Mouse (Mus musculus): Measurements from ENCODE around the gene Hoxc4. TPM values are rescaled to one million over a fixed set of nuclear protein-coding genes. Genes with fewer than 3 reads are reported as not detected.

The Hoxc4 gene
- polyA plus RNA-seq, 1 experiment from 2014 or later = 17.3 TPM

DNA sequence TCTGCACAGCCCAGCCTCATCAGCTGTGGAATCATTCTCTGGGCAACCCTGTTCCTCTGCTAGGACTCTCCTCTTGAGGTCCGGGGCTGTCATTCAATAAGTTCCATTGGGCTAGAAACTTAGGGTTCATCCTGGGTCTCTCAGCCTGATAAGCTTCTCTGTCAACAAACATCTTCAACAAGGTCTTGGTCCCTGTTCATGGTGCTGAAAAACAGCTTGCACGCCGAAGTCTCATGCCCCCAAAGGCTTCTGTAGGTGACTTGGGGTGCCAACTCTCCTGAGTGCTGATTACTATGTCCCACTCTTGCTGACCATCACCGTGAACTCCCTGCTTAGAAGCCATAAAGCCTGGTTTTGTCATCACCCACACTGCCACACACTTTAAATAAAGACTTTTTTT, 63.9 kb downstream of the Hoxc4 start:
- Histone ChIP-seq H3K27me3 (replicated peaks) (peaks cover 31% of the 10 kb centered on the region), H3K36me3 (no peaks in the 10 kb centered on the region), H3K9me3 (no peaks in the 10 kb centered on the region), H3K9ac (no peak overlapping the region), H3K4me3 (replicated peaks) (no peak overlapping the region), H3K4me1 (peaks cover 19% of the 10 kb centered on the region), H3K4me2 (no peak overlapping the region), H3K27ac (no peak overlapping the region)
- WGBS = 37% methylated on average over 4 of the region's 4 CpGs
- ATAC-seq (ENCODE audit: insufficient read depth, low FRiP score, low read depth) = no peak

DNA sequence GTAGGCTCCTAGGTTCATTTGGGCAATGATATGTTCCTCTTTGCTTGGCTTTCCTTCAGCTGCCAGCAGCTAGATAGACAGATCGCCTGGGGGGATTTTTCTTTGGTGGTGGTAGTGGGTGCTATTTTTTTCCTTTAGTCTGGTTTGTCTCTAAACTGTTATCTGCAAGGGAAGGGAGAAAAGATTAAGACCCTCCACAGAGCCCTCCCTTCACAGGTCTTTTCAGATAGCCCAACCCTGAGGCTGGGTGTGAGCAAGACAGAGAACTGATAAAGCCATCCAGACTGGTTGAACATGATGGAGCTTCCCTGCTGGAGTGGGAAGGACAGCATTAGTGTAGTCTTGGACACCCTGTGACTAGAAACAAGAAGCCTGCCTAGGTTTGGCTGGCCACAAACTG, 64.9 kb downstream of the Hoxc4 start:
- H3K27me3 ChIP-seq (replicated peaks) = peaks cover 35% of the 10 kb centered on the region
- peaks cover 19% of the 10 kb centered on the region for H3K4me1 ChIP-seq
- H3K27ac ChIP-seq = no peak overlapping the region
- no peak for ATAC-seq (ENCODE audit: insufficient read depth, low FRiP score, low read depth)
- H3K4me3 ChIP-seq (replicated peaks) = no peak overlapping the region
- no peaks in the 10 kb centered on the region for H3K36me3 ChIP-seq
- 83% methylated on average over 1 of the region's 1 CpGs for WGBS
- H3K9me3 ChIP-seq = no peaks in the 10 kb centered on the region
- no peak overlapping the region for H3K4me2 ChIP-seq
- no peak overlapping the region for H3K9ac ChIP-seq

DNA sequence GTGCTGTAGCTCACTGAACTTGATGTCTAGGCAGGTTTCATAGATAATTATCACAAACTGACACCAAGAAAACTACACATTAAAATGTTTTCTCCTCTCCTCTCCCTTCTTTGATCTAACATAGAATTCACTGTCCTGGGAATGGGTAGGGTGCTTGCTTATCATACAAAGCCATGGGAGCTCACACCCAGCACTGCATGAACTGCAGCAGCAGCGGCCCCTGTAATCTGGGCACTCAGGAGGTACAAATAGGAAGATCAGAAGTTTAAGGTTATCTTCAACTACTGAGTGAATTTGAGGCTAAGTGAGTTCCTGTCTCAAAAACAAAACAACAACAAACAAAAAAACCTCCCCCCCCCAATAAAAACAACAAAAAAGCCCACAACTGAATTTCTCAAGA, 66.2 kb downstream of the Hoxc4 start:
- Histone ChIP-seq H3K27ac (no peak overlapping the region), H3K4me3 (replicated peaks) (no peak overlapping the region), H3K27me3 (replicated peaks) (peaks cover 35% of the 10 kb centered on the region), H3K4me1 (peaks cover 19% of the 10 kb centered on the region), H3K4me2 (no peak overlapping the region), H3K9me3 (no peaks in the 10 kb centered on the region), H3K9ac (no peak overlapping the region), H3K36me3 (no peaks in the 10 kb centered on the region)
- WGBS = 71% methylated on average over 1 of the region's 1 CpGs
- no peak for ATAC-seq (ENCODE audit: insufficient read depth, low FRiP score, low read depth)

DNA sequence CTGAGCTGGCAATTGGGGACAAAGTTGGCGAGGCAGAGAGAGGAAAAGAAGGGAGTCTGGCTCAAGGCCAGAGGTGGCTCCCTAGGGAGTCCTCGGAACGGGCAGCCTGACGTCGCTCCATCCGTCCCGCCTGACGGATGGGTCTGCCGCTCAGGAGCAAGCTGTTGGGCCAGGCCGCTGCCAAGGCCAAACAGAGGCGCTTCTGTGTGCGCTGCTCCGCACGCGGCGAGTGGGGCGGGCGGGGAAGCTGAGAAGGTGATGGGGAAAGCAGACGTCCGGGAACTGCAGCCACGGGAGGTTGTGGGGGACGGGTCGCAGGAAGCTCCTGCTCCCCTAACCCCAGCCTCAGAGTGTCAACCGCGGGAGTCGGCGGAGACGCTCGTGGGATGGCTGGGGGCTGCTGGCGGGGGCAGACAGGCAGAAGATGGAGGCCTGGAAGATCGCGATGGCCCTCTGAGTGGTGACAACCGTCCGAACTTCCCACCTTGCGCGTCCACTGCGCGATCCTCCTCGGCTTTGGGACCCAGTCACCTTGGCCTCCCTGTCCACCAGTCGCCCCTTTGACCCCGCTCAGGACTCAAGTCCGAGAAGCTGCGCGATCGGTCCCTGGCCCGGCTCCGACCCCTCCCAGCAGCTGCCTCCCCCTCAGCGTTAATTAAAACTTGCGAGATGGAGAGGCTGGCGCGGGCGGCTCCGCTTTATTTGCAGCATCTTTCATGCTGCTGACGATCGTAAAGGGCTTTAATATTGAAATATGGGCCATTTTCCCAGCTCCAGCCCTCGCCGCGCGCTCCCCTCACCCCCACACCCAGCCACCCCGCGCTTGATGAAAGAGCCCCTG, 67.3 kb downstream of the Hoxc4 start:
- H3K9ac ChIP-seq = no peak overlapping the region
- no peak overlapping the region for H3K27ac ChIP-seq
- H3K4me1 ChIP-seq = peaks cover 19% of the 10 kb centered on the region
- H3K36me3 ChIP-seq = no peaks in the 10 kb centered on the region
- H3K4me2 ChIP-seq = peak overlapping the region; percentile 71
- no peaks in the 10 kb centered on the region for H3K9me3 ChIP-seq
- no peak for ATAC-seq (ENCODE audit: insufficient read depth, low FRiP score, low read depth)
- H3K4me3 ChIP-seq (replicated peaks) = peak overlapping the region; percentile 33
- 5% methylated on average over 61 of the region's 61 CpGs for WGBS
- peaks cover 39% of the 10 kb centered on the region for H3K27me3 ChIP-seq (replicated peaks)

MicroRNAs encoded within 50 kb of the gene (microRNA counts, 519-probe panel; counts per million panel counts)
- microRNA mmu-miR-615-3p (not detected), microRNA mmu-miR-615-5p (not detected)

Small RNA genes within 50 kb of the gene (microRNA-seq; reads per million reads assigned to microRNA genes)
- gene Mir196a-2 = 24.9 reads per million, percentile 35 among the genes with 10 or more reads in this experiment
- 707 reads per million, percentile 71 among the genes with 10 or more reads in this experiment for gene Mir615

Other genes starting within 250 kb of the Hoxc4 start
- not detected in 2 replicates for gene Hoxc13, start 97.8 kb upstream of the Hoxc4 start, polyA plus RNA-seq (2015; fragmentation: Nextera tagmentation; extraction: Ambion mirVana)
- not detected in 2 replicates for gene Hoxc12, start 82.2 kb upstream of the Hoxc4 start, polyA plus RNA-seq (2015; fragmentation: Nextera tagmentation; extraction: Ambion mirVana)
- 0.14 TPM in 1 of 2 replicates, not detected in the other for gene Hoxc11, start 64.5 kb upstream of the Hoxc4 start, polyA plus RNA-seq (2015; fragmentation: Nextera tagmentation; extraction: Ambion mirVana)
- gene Hoxc10, start 52.1 kb upstream of the Hoxc4 start, polyA plus RNA-seq (2015; fragmentation: Nextera tagmentation; extraction: Ambion mirVana) = 0.10 and 0.31 TPM in 2 replicates
- 13.6 and 16.2 TPM in 2 replicates for gene Hoxc5, start 51.5 kb upstream of the Hoxc4 start, polyA plus RNA-seq (2015; fragmentation: Nextera tagmentation; extraction: Ambion mirVana)
- 0.06 TPM in 1 of 2 replicates, not detected in the other for gene Hoxc9, start 42.5 kb upstream of the Hoxc4 start, polyA plus RNA-seq (2015; fragmentation: Nextera tagmentation; extraction: Ambion mirVana)
- 1.4 and 1.9 TPM in 2 replicates for gene Hoxc8, start 28.3 kb upstream of the Hoxc4 start, polyA plus RNA-seq (2015; fragmentation: Nextera tagmentation; extraction: Ambion mirVana)
- gene Hoxc6, start 20.7 kb upstream of the Hoxc4 start, polyA plus RNA-seq (2015; fragmentation: Nextera tagmentation; extraction: Ambion mirVana) = 2.6 and 4.7 TPM in 2 replicates
- 18.3 and 21.6 TPM in 2 replicates for gene Smug1, start 148.2 kb downstream of the Hoxc4 start, polyA plus RNA-seq (2015; fragmentation: Nextera tagmentation; extraction: Ambion mirVana)
- gene Cbx5, start 220.9 kb downstream of the Hoxc4 start, polyA plus RNA-seq (2015; fragmentation: Nextera tagmentation; extraction: Ambion mirVana) = 91.8 and 97.2 TPM in 2 replicates
- gene Hnrnpa1, start 221.5 kb downstream of the Hoxc4 start, polyA plus RNA-seq (2015; fragmentation: Nextera tagmentation; extraction: Ambion mirVana) = 664 and 681 TPM in 2 replicates
- gene Nfe2, start 239.5 kb downstream of the Hoxc4 start, polyA plus RNA-seq (2015; fragmentation: Nextera tagmentation; extraction: Ambion mirVana) = 7.8 and 15.9 TPM in 2 replicates

Data from stomach, embryonic 15.5 days (tissue).